Mouse (Mus musculus) CD8-positive naive resting alpha-beta T cell, adult 57 days (primary cell): ENCODE measurements around the gene Aktip. TPM values are rescaled to one million over a fixed set of nuclear protein-coding genes. Genes with fewer than 3 reads are reported as not detected.

Experiments used
- total RNA-seq: library from RNA; stranded (reverse); gene quantifications from one replicate; pipeline ENCODE4 v1.2.4, GENCODE M21; 2023

Gene Aktip
- 11.6 TPM for total RNA-seq

DNA sequence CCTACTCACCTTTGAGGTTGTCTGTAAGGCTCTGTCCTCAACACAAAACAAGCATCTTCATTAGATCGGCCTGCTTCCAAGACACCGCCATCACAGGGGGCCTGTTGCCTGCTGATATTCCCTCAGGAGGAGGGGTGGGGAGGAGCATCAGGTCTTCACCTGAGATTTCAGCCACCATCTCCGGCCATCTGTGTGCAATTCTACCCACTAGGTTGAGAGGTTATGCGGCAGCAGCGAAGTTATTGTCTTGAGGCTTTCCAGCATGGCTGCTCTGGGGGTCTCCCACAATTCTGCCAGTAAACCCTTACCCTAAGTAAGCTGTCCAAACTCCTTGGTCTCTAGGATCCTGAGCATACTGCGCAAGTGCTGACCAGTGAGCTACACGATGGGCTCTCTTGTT, at the start of gene Aktip:
Aktip (minus strand) TSS at position 101 of the 400 bp plus-strand sequence.

GRCm38 (mm10) chr8:91069834-91070233, 129.9 kb downstream of the Aktip start, which contains the start of gene Rbl2:
Gene Rbl2 (plus strand): TSS chr8:91070057.

Other genes with a start within 250 kb of the Aktip start
- 76.7 TPM for gene Rbl2, start 129.9 kb downstream of the Aktip start, total RNA-seq
- 2.0 TPM for gene Rpgrip1l, start 113.3 kb upstream of the Aktip start, total RNA-seq
- 62.4 TPM for gene Fto, start 113.5 kb upstream of the Aktip start, total RNA-seq